Mouse (Mus musculus): Measurements from ENCODE around the gene Paqr3. TPM values are rescaled to one million over a fixed set of nuclear protein-coding genes. Genes with fewer than 3 reads are reported as not detected.

Gene Paqr3
- polyA plus RNA-seq (2012; rRNA removed): 1.4 and 2.6 TPM in 2 replicates

DNA sequence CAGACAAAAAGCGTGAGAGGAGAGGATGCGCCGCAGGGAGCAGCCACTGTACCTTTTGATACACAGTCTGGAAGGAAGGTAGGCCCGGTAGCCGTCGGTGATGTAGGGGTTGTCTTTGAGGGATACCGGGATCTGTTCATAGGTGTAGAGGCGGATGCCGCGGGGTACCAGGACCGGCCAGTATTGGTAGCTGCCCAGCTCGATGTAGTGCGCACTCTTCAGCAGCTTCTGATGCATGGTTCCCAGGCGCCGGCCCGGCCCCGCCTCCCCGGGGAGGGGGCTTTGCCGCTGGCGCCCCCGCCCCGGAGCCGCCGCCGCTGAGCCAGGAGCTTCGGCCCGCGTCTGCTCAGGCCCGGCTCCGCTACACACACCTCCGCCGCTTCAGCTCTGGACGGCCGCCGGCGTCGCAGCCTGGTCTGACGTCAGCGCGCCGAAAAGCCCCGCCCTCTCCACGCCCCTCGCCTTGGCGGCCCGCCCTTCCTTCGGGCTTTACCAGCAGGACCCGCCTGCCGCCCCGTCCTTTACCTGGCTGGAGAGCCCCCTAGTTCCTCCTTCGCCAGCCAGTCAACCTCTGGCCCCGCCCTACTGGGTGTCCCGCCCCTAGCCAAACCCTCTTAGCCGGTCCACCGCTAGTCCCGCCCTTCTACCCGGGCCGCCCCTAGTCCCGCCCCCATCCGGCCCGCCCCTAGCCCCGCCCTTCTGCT lies at the start of gene Paqr3:
Gene Paqr3, minus strand, starts transcription at position 390 of the 704 bp plus-strand sequence.
- TF ChIP-seq CTCF (IDR thresholded peaks at IDR 0.05; ENCODE audit: extremely low read depth, insufficient read depth, insufficient read length, insufficient replicate concordance) (no peak), POLR2A (IDR thresholded peaks at IDR 0.05; ENCODE audit: low read depth, low read length) (no peak)
- H3K4me3 ChIP-seq (ENCODE audit: extremely low read depth, insufficient read depth, insufficient read length): peak within 1 kb of the TSS; percentile 67

DNA sequence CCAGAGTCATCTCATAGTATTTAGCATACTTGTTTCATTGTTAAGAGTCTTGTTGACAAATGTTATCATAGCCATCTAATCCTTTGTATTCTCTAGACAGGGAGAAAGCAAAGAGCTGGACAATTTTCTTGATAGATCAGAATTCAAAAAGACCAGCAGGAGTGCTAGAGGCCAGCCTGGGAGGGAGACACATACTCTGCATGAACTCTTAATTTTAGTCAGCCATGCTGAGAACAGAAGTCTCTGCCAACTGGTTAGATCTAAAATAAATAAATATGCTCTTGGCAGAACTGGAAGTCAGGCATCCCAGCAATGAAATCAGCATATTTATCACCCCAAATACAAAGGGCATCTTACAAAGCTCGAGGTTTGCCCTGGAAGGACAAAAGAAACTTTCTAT lies 43.3 kb upstream of the Paqr3 start:
- no peaks in the 10 kb centered on the region for H3K4me1 ChIP-seq (ENCODE audit: control insufficient read depth, insufficient read depth, insufficient read length)
- no peak for DNase-seq (ENCODE audit: low read depth in 1 of 2, low spot score in 2 of 2)
- no peaks in the 10 kb centered on the region for H3K36me3 ChIP-seq (ENCODE audit: control insufficient read depth, insufficient read depth, low read length)
- H3K27me3 ChIP-seq (ENCODE audit: control insufficient read depth, insufficient read depth, low read length): no peaks in the 10 kb centered on the region
- TF ChIP-seq CTCF (IDR thresholded peaks at IDR 0.05; ENCODE audit: extremely low read depth, insufficient read depth, insufficient read length, insufficient replicate concordance): no peak
- no peak for TF ChIP-seq POLR2A (IDR thresholded peaks at IDR 0.05; ENCODE audit: low read depth, low read length)
- no peak overlapping the region for H3K27ac ChIP-seq (ENCODE audit: insufficient read depth, low read length)
- WGBS: 36% methylated on average over 1 of the region's 1 CpGs
- no peak overlapping the region for H3K4me3 ChIP-seq (ENCODE audit: extremely low read depth, insufficient read depth, insufficient read length)

More for the DNA sequence above, at the start of gene Paqr3:
- Histone ChIP-seq H3K27ac (ENCODE audit: insufficient read depth, low read length) (no peak within 1 kb of the TSS), H3K36me3 (ENCODE audit: control insufficient read depth, insufficient read depth, low read length) (no peaks in the 10 kb centered on the region), H3K4me1 (ENCODE audit: control insufficient read depth, insufficient read depth, insufficient read length) (peaks cover 4% of the 10 kb centered on the region; the same call in 1 of the 2 replicates), H3K27me3 (ENCODE audit: control insufficient read depth, insufficient read depth, low read length) (no peaks in the 10 kb centered on the region)
- under 1% methylated on average over 61 of the region's 62 CpGs for WGBS
- peak; percentile 77 to 94 for DNase-seq (ENCODE audit: low read depth in 1 of 2, low spot score in 2 of 2)

DNA sequence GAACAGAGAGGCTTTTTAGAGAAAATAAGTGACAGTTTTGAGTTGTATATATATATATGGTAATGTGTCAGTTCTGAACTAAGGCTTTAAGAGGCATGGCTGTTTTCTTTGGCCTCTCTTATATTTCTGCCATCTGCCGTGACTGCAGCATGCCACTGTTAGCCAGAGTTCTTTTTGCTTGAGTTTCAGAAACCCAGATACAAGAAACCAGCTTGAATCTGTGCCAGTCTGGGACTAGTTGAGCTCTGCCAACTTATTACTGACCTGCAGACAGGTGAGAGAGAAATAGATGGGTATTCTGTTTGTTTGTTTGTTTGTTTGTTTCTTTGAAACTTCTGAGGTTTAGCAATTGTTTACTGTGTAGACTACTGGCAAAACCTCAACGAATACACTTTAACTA lies 23.9 kb upstream of the Paqr3 start:
- Histone ChIP-seq H3K4me1 (ENCODE audit: control insufficient read depth, insufficient read depth, insufficient read length) (no peaks in the 10 kb centered on the region), H3K4me3 (ENCODE audit: extremely low read depth, insufficient read depth, insufficient read length) (no peak overlapping the region), H3K27ac (ENCODE audit: insufficient read depth, low read length) (no peak overlapping the region), H3K27me3 (ENCODE audit: control insufficient read depth, insufficient read depth, low read length) (no peaks in the 10 kb centered on the region), H3K36me3 (ENCODE audit: control insufficient read depth, insufficient read depth, low read length) (no peaks in the 10 kb centered on the region)
- DNase-seq (ENCODE audit: low read depth in 1 of 2, low spot score in 2 of 2): no peak
- WGBS: 76% methylated on average over 2 of the region's 2 CpGs
- no peak for TF ChIP-seq POLR2A (IDR thresholded peaks at IDR 0.05; ENCODE audit: low read depth, low read length)
- TF ChIP-seq CTCF (IDR thresholded peaks at IDR 0.05; ENCODE audit: extremely low read depth, insufficient read depth, insufficient read length, insufficient replicate concordance): no peak

DNA sequence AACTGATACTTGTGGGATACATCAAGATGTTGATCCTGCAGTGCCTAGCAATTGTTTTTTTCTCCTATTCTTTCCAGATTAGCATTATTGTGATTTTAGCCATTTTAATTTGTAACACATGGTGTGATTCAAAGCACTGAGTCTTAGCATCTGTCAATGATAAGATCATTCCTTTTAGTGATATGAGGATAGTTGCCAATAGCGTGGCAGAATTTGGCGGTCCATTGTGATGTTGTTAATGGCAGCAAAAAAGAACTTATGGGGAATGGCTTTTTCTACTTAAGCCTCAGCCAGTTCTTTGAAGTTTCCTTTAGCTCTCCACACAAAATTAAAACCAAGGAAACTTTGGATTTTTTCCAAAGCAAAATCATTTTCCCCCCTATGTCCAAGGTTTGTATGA lies 18.2 kb upstream of the Paqr3 start:
- H3K4me1 ChIP-seq (ENCODE audit: control insufficient read depth, insufficient read depth, insufficient read length): no peaks in the 10 kb centered on the region
- no peaks in the 10 kb centered on the region for H3K27me3 ChIP-seq (ENCODE audit: control insufficient read depth, insufficient read depth, low read length)
- WGBS: 95% methylated on average over 2 of the region's 2 CpGs
- H3K27ac ChIP-seq (ENCODE audit: insufficient read depth, low read length): no peak overlapping the region
- DNase-seq (ENCODE audit: low read depth in 1 of 2, low spot score in 2 of 2): no peak
- no peaks in the 10 kb centered on the region for H3K36me3 ChIP-seq (ENCODE audit: control insufficient read depth, insufficient read depth, low read length)
- no peak for TF ChIP-seq CTCF (IDR thresholded peaks at IDR 0.05; ENCODE audit: extremely low read depth, insufficient read depth, insufficient read length, insufficient replicate concordance)
- no peak for TF ChIP-seq POLR2A (IDR thresholded peaks at IDR 0.05; ENCODE audit: low read depth, low read length)
- H3K4me3 ChIP-seq (ENCODE audit: extremely low read depth, insufficient read depth, insufficient read length): no peak overlapping the region

DNA sequence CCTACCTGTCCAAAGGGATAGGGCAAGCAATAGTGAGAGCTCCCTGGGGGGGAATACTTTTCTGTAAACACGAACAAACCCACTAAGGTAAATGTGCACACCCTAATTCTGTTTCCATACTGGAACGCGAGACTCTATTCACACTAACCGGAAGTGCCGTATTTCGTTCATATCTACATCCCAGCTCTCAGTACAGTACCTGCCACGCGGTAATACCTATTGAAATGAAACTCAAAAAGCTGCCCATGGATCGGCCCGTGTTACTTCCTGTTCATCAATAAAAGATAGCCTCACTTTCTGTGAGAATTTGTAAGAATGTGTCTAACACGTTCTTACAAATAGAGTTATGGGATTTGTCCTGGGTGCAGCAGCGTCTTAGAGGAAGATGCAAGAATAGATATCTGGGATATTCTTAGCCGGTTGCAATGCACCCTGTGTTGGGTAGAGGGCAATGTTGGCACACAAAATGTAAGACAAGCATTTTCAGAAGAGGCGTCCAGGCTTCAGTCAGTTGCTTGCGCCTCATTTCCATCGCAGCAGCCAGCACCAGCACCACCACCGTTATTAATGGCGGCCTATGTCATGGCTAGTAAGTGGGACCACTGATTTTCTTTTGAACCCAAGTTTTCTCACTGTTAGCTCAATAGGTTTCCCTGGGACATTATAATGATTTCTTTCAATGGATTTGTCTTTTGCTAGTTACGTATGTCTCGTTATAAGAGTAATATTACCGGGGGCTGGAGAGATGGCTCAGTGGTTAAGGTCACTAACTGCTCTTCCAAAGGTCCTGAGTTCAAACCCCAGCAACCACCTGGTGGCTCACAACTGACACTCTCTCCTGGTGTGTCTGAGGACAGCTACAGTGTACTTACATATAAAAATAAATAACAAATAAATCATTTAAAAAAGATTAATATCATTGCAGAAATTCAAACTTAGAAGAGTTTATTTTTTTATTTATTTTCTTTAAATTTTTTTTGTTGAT lies 17.1 kb upstream of the Paqr3 start:
- Histone ChIP-seq H3K36me3 (ENCODE audit: control insufficient read depth, insufficient read depth, low read length) (no peaks in the 10 kb centered on the region), H3K27ac (ENCODE audit: insufficient read depth, low read length) (no peak overlapping the region), H3K4me3 (ENCODE audit: extremely low read depth, insufficient read depth, insufficient read length) (no peak overlapping the region), H3K4me1 (ENCODE audit: control insufficient read depth, insufficient read depth, insufficient read length) (no peaks in the 10 kb centered on the region), H3K27me3 (ENCODE audit: control insufficient read depth, insufficient read depth, low read length) (no peaks in the 10 kb centered on the region)
- TF ChIP-seq POLR2A (IDR thresholded peaks at IDR 0.05; ENCODE audit: low read depth, low read length) (no peak), CTCF (IDR thresholded peaks at IDR 0.05; ENCODE audit: extremely low read depth, insufficient read depth, insufficient read length, insufficient replicate concordance) (peak; percentile 32; the same call in 1 of the 2 replicates)
- WGBS: 50% methylated on average over 21 of the region's 21 CpGs
- DNase-seq (ENCODE audit: low read depth in 1 of 2, low spot score in 2 of 2): peak in 1 of 2 experiments; percentile 16

DNA sequence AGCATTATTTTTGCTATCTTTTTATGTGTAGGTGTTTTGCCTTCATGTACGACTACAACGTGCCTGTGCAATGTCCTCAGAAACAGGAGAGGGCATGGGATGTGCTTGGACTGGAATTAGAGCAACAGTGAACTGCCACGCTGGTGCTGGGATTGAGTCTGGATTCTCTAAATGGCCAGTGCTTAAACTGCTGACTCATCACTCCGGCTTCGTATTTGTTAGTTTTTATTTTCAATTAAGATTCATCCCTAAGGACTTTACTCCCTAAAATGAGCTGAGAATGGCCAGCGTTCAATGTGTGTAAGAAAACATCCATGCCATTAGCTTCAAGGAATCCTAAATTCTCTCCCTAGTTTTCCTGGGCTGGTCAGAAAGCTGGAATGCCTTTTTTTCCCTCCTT lies 15.9 kb upstream of the Paqr3 start:
- no peak overlapping the region for H3K4me3 ChIP-seq (ENCODE audit: extremely low read depth, insufficient read depth, insufficient read length)
- no peaks in the 10 kb centered on the region for H3K27me3 ChIP-seq (ENCODE audit: control insufficient read depth, insufficient read depth, low read length)
- no peak overlapping the region for H3K27ac ChIP-seq (ENCODE audit: insufficient read depth, low read length)
- no peak for TF ChIP-seq CTCF (IDR thresholded peaks at IDR 0.05; ENCODE audit: extremely low read depth, insufficient read depth, insufficient read length, insufficient replicate concordance)
- TF ChIP-seq POLR2A (IDR thresholded peaks at IDR 0.05; ENCODE audit: low read depth, low read length): no peak
- no peaks in the 10 kb centered on the region for H3K4me1 ChIP-seq (ENCODE audit: control insufficient read depth, insufficient read depth, insufficient read length)
- no peaks in the 10 kb centered on the region for H3K36me3 ChIP-seq (ENCODE audit: control insufficient read depth, insufficient read depth, low read length)
- 84% methylated on average over 6 of the region's 6 CpGs for WGBS
- DNase-seq (ENCODE audit: low read depth in 1 of 2, low spot score in 2 of 2): no peak

Measured in spleen, adult 2 months (tissue).